Mouse (Mus musculus) liver, embryonic 12.5 days (tissue): ENCODE measurements at regions not wholly inside any gene's neighbourhood (a gene's known extent, or its start where the extent isn't known, plus 50 kb on each side); places are given as distances from the start of the nearest gene placed in this dataset.

Experiments used
- ATAC-seq: fragments of 200-750 bp; cut with Nextera tagmentation; 2 replicates; pipeline ENCODE4 v1.8.0; 2017; ENCODE audit warnings: moderate number of reproducible peaks, mild to moderate bottlenecking, moderate library complexity
- H3K27ac ChIP-seq: fragments of 300-500 bp; sonication (generic); 2 replicates; pipeline ENCODE4 v1.5.1; 2016; ENCODE audit warnings: mild to moderate bottlenecking
- H3K27me3 ChIP-seq: fragments of 300-500 bp; sonication (generic); replicated peaks from 2 replicates; pipeline ENCODE4 v1.6.1; 2016; ENCODE audit warnings: mild to moderate bottlenecking, moderate library complexity
- H3K36me3 ChIP-seq: fragments of 300-500 bp; sonication (generic); 2 replicates; pipeline ENCODE4 v1.6.1; 2016; ENCODE audit warnings: mild to moderate bottlenecking, moderate library complexity
- H3K4me1 ChIP-seq: fragments of 300-500 bp; sonication (generic); 2 replicates; pipeline ENCODE4 v1.6.1; 2016
- H3K4me2 ChIP-seq: fragments of 300-500 bp; sonication (generic); 2 replicates; pipeline ENCODE4 v1.6.1; 2016; ENCODE audit warnings: mild to moderate bottlenecking, moderate library complexity
- H3K4me3 ChIP-seq: fragments of 300-500 bp; sonication (generic); 2 replicates; pipeline ENCODE4 v1.5.1; 2016; ENCODE audit warnings: mild to moderate bottlenecking, moderate library complexity
- H3K9ac ChIP-seq: fragments of 300-500 bp; sonication (generic); 2 replicates; pipeline ENCODE4 v1.6.1; 2016; ENCODE audit warnings: mild to moderate bottlenecking, moderate library complexity
- H3K9me3 ChIP-seq: fragments of 300-500 bp; sonication (generic); replicated peaks from 2 replicates; pipeline ENCODE4 v1.6.1; 2016; ENCODE audit warnings: mild to moderate bottlenecking, moderate library complexity
- WGBS: fragments of 180-500 bp; shearing (Covaris S2); methylation state at CpG from one replicate; pipeline ENCODE4 v1.1.7; 2016; ENCODE audit not compliant: insufficient replicate concordance; 5-methylcytosine and 5-hydroxymethylcytosine counted together

DNA sequence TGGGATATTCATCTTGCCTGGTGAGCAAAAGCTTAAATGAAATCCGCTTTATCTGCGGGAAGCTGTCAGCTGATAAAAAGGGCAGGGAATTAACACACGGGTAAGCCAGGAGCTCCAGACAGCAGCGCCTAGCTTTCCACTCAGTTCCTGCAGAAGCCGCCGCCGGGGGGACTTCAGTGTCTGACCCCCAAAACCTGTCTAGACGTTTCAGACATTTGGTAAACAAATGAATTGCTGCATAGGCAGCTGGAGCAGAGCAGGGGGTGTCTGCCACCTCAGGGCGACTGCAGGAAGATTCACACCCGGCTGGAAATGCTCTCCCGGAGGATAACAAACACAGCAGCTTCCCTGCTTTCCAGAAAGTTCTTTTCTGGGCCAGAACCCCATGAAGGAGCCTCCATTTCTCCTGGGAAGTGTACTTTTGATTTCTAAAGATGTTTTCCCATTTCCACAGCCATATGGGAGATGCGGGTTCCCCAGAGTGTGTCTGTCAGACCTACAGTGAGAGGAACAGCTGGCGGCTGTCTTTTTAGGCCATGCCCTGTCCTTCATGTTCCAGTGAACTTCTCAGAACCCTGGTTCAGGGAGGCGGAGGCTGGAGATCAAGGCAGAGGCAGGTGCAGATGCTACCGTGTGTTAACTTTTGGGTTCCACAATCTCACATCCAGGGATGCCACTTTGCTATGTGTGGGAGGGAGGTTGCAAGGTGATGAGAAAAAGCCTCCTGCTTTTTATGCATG, 58.7 kb upstream of the Pmepa1 start:
- Histone ChIP-seq H3K27ac (no peak overlapping the region), H3K36me3 (no peaks in the 10 kb centered on the region), H3K4me3 (no peak overlapping the region), H3K9ac (no peak overlapping the region), H3K9me3 (no peaks in the 10 kb centered on the region), H3K4me2 (no peak overlapping the region), H3K27me3 (peaks cover 44% of the 10 kb centered on the region), H3K4me1 (peaks cover 15% of the 10 kb centered on the region; the same call in 1 of the 2 replicates)
- ATAC-seq: no peak
- WGBS: 34% methylated on average over 15 of the region's 15 CpGs

DNA sequence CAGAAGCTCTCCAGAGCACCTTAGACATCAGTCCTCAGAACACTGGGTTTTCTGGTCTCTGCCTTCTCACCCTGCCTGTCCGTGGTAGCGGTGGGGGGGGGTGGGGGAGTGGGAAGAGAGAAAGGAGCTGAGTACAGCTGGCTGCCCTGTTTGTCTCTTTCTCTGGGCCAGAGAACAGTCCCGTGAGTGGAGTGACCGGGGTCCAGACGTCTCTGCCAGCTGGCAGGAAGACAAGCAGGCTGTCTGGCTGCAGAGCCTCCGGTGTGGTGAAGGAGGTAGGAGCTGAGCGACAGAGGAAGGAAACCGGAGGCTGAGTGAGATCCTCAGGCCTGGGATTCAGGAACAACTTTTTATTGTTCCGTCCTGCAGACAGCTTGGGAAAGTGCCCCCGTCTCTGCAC, 59.5 kb upstream of the Pmepa1 start:
- no peak overlapping the region for H3K9ac ChIP-seq
- no peaks in the 10 kb centered on the region for H3K36me3 ChIP-seq
- 0 out of 2 replicates have a peak overlapping the region, but pooled peaks have one; percentile 10 for H3K27ac ChIP-seq
- H3K27me3 ChIP-seq: peaks cover 49% of the 10 kb centered on the region
- H3K9me3 ChIP-seq: no peaks in the 10 kb centered on the region
- no peak overlapping the region for H3K4me2 ChIP-seq
- no peak overlapping the region for H3K4me3 ChIP-seq
- H3K4me1 ChIP-seq: peaks cover 19% of the 10 kb centered on the region; the same call in 1 of the 2 replicates
- 10% methylated on average over 10 of the region's 10 CpGs for WGBS
- ATAC-seq: no peak

- peaks cover 48% of the 10 kb centered on the region for H3K27me3 ChIP-seq
- H3K4me1 ChIP-seq: peaks cover 19% of the 10 kb centered on the region; the same call in 1 of the 2 replicates
- no peak for ATAC-seq
- no peaks in the 10 kb centered on the region for H3K9me3 ChIP-seq
- WGBS: 30% methylated on average over 5 of the region's 5 CpGs
- H3K4me3 ChIP-seq: no peak overlapping the region
- no peaks in the 10 kb centered on the region for H3K36me3 ChIP-seq
- H3K9ac ChIP-seq: no peak overlapping the region
- no peak overlapping the region for H3K27ac ChIP-seq
- no peak overlapping the region for H3K4me2 ChIP-seq
Observed at GRCm38 (mm10) chr2:173337666-173338065, 61.3 kb upstream of the Pmepa1 start.

DNA sequence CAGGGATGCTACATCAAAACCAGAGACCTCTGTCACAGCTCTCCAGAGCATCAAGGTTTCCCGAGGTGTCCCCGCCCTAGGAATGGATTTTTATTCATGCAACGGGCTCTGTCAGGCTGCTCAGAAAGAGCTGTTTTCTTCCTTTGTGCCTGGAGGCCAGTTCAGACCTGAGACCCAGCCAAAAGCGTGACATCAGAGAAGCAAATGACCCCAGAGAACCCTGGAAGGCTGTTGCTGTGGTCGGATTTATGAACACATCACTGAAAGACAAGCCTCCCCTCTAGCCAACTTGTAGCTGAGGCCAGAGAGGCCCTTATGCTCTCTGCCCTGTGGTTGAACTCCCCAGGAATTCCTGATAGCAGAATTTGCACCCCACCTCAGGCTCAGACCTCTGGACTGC, 62.3 kb upstream of the Pmepa1 start:
- H3K4me1 ChIP-seq: peaks cover 19% of the 10 kb centered on the region; the same call in 1 of the 2 replicates

GRCm38 (mm10) chr2:173339211-173339610, 62.9 kb upstream of the Pmepa1 start:
- Histone ChIP-seq H3K4me1 (peaks cover 19% of the 10 kb centered on the region; the same call in 1 of the 2 replicates), H3K27ac (no peak overlapping the region), H3K9me3 (peaks cover 2% of the 10 kb centered on the region; the same call in 1 of the 2 replicates), H3K9ac (no peak overlapping the region), H3K27me3 (peaks cover 43% of the 10 kb centered on the region), H3K4me3 (no peak overlapping the region), H3K4me2 (no peak overlapping the region), H3K36me3 (no peaks in the 10 kb centered on the region)
- 58% methylated on average over 3 of the region's 3 CpGs for WGBS
- ATAC-seq: no peak

More for the DNA sequence above, 62.3 kb upstream of the Pmepa1 start:
- no peaks in the 10 kb centered on the region for H3K36me3 ChIP-seq
- no peak overlapping the region for H3K4me3 ChIP-seq
- H3K4me2 ChIP-seq: no peak overlapping the region
- H3K27ac ChIP-seq: no peak overlapping the region
- 64% methylated on average over 5 of the region's 5 CpGs for WGBS
- ATAC-seq: no peak
- peaks cover 48% of the 10 kb centered on the region for H3K27me3 ChIP-seq
- H3K9me3 ChIP-seq: no peaks in the 10 kb centered on the region
- H3K9ac ChIP-seq: no peak overlapping the region

DNA sequence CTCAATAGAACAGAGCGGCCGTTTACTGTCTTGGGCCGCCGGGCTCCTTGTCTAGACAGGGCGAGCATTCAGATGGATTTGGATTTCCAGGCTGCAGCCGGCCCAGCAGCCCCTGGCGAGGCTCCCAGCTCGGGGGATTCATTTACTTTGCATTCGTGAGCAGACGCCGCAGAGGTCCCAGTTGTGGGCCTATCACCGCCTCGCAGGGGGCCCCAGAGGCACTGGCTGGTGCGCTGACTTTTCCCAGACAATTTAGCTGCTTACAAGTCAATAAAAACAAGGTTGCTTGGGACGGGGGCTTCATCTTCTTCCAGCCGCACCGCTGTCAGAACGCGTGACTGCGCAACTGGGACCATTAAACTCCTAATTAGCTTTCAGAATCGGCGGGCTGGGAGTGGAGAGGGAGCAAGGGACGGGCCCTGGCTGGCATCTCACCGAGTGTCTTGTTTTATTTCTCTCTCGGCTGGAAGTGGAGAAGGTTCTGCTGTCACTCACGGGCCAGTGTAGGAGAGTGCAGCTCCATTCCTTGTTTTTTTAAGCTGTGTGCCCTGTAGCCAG, 63.8 kb upstream of the Pmepa1 start:
- Histone ChIP-seq H3K4me3 (0 out of 2 replicates have a peak overlapping the region, but pooled peaks have one; percentile 6), H3K9me3 (peaks cover 4% of the 10 kb centered on the region; the same call in 1 of the 2 replicates), H3K9ac (no peak overlapping the region), H3K36me3 (no peaks in the 10 kb centered on the region), H3K27me3 (peaks cover 34% of the 10 kb centered on the region), H3K27ac (no peak overlapping the region), H3K4me1 (peaks cover 19% of the 10 kb centered on the region; the same call in 1 of the 2 replicates), H3K4me2 (peak overlapping the region; percentile 37; the same call in 1 of the 2 replicates)
- no peak for ATAC-seq
- WGBS: 23% methylated on average over 26 of the region's 26 CpGs

- 0 out of 2 replicates have a peak, but pooled peaks cover 9% of the 10 kb centered on the region for H3K4me1 ChIP-seq
- WGBS: 47% methylated on average over 16 of the region's 16 CpGs
Observed at GRCm38 (mm10) chr2:173342605-173343260, 66.4 kb upstream of the Pmepa1 start.

DNA sequence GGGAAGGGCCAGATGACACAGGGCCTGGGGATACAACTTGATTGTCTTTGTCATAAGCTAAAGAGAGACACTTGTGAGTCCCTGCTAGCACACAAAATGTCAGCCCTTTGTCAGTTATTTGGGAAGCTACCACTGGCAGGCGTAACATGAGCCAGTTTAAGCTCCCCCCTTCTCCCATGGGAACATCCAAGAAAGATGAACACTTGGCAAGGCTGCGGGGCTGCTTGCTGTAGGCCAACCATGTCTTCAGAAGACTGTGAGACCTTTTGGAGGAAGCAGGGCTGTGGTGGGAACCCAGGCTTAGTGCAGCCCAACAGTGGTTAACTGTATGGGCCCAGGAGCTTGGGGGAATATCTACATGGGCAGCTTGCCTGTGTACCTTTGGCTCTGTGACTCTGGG, 67.3 kb upstream of the Pmepa1 start:
- H3K4me2 ChIP-seq: no peak overlapping the region
- H3K9ac ChIP-seq: no peak overlapping the region
- no peak for ATAC-seq
- no peak overlapping the region for H3K4me3 ChIP-seq
- H3K9me3 ChIP-seq: peaks cover 4% of the 10 kb centered on the region; the same call in 1 of the 2 replicates
- H3K36me3 ChIP-seq: no peaks in the 10 kb centered on the region
- H3K27ac ChIP-seq: no peak overlapping the region
- 0 out of 2 replicates have a peak, but pooled peaks cover 9% of the 10 kb centered on the region for H3K4me1 ChIP-seq
- 76% methylated on average over 2 of the region's 2 CpGs for WGBS
- H3K27me3 ChIP-seq: peaks cover 29% of the 10 kb centered on the region

More at GRCm38 (mm10) chr2:173342605-173343260, 66.4 kb upstream of the Pmepa1 start:
- no peak overlapping the region for H3K4me3 ChIP-seq
- H3K9ac ChIP-seq: no peak overlapping the region
- ATAC-seq: no peak
- H3K9me3 ChIP-seq: peaks cover 4% of the 10 kb centered on the region; the same call in 1 of the 2 replicates
- no peak overlapping the region for H3K27ac ChIP-seq
- no peak overlapping the region for H3K4me2 ChIP-seq
- H3K27me3 ChIP-seq: peaks cover 26% of the 10 kb centered on the region
- no peaks in the 10 kb centered on the region for H3K36me3 ChIP-seq

DNA sequence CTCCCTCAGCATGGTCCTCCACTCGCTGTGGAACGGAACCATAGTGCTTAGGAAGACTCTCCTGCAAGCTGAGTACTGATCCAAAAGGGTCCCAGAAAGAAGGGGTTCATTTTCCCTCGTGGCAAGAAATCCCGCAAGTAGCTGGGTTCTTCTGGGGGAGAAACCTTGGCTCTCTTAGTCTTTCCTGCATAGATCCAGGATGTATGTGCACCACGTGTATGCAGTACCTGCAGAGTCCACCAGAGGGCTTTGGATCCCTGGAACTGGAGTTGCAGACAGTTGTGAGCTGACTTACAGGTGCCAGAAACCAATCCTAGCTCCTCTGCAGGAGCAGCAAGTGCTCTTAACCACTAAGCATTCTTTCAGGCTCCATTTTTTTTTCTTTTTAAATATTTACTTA, 67.9 kb upstream of the Pmepa1 start:
- Histone ChIP-seq H3K27me3 (peaks cover 24% of the 10 kb centered on the region), H3K4me2 (no peak overlapping the region), H3K9me3 (peaks cover 4% of the 10 kb centered on the region; the same call in 1 of the 2 replicates), H3K36me3 (no peaks in the 10 kb centered on the region), H3K4me1 (0 out of 2 replicates have a peak, but pooled peaks cover 9% of the 10 kb centered on the region), H3K4me3 (no peak overlapping the region), H3K9ac (no peak overlapping the region), H3K27ac (no peak overlapping the region)
- ATAC-seq: no peak
- WGBS: 76% methylated on average over 5 of the region's 5 CpGs

DNA sequence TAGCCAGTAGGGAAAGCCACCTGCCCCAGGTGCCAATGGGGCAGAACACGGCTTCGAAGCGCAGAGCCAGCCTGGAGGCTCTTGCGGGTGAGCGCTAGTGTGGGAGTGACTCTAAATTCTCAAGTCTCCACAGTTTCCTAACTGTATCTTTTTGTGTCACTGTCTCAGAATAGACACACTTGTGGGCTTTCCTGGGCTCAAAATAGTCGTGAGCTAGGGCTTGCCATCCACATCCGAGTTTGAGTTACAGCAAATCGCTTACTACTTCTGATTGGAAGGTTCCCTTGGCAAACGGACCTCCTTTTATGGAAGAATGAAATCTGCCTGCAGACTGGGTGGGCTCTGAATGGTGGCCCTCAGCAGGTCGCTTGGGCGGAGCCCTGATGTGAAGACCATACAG, 71.0 kb upstream of the Pmepa1 start:
- WGBS: 58% methylated on average over 11 of the region's 11 CpGs

DNA sequence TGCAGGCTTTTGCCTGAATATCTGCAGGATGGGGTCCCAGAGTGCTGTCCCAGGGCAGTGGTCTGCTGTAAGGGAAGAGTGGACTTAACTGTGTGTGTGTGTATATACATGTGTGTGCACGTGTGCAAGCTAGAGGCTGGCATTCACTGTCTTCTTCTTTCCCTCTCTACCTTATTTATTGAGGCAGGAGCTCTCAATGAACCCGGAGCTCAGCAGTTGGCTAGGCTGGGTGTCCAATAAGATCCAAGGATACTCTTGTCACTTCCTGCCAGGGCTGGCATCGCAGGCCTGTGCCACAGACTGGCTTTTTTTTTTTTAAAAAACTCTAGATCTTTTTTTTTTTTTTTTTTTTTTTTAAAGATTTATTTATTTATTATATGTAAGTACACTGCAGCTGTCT, 72.4 kb upstream of the Pmepa1 start:
- H3K9ac ChIP-seq: no peak overlapping the region
- H3K27me3 ChIP-seq: 0 out of 2 replicates have a peak, but pooled peaks cover 7% of the 10 kb centered on the region
- no peak overlapping the region for H3K4me2 ChIP-seq
- no peak overlapping the region for H3K27ac ChIP-seq
- H3K4me1 ChIP-seq: peaks cover 5% of the 10 kb centered on the region
- no peak overlapping the region for H3K4me3 ChIP-seq
- peaks cover 4% of the 10 kb centered on the region; the same call in 1 of the 2 replicates for H3K9me3 ChIP-seq
- no peaks in the 10 kb centered on the region for H3K36me3 ChIP-seq
- ATAC-seq: no peak
- 64% methylated on average over 3 of the region's 3 CpGs for WGBS

More for the DNA sequence above, 71.0 kb upstream of the Pmepa1 start:
- H3K4me2 ChIP-seq: no peak overlapping the region
- H3K27ac ChIP-seq: no peak overlapping the region
- no peaks in the 10 kb centered on the region for H3K36me3 ChIP-seq
- peaks cover 5% of the 10 kb centered on the region for H3K4me1 ChIP-seq
- no peak overlapping the region for H3K9ac ChIP-seq
- H3K27me3 ChIP-seq: 0 out of 2 replicates have a peak, but pooled peaks cover 7% of the 10 kb centered on the region
- H3K9me3 ChIP-seq: peaks cover 4% of the 10 kb centered on the region; the same call in 1 of the 2 replicates
- ATAC-seq: no peak
- no peak overlapping the region for H3K4me3 ChIP-seq
